Mouse (Mus musculus) megakaryocyte, embryonic 14.5 days (primary cell): ENCODE results near the gene Bricd5.

Experiments used
- FLI1 ChIP-seq: IDR thresholded peaks from 2 replicates; pipeline ENCODE4 v1.6.1; 2012; ENCODE audit warnings: low read length, inconsistent platforms, mixed read lengths
- GATA1 ChIP-seq: IDR thresholded peaks from 3 replicates; pipeline ENCODE4 v1.6.1; 2012; ENCODE audit warnings: mixed read lengths, low read length, inconsistent platforms, borderline replicate concordance

DNA sequence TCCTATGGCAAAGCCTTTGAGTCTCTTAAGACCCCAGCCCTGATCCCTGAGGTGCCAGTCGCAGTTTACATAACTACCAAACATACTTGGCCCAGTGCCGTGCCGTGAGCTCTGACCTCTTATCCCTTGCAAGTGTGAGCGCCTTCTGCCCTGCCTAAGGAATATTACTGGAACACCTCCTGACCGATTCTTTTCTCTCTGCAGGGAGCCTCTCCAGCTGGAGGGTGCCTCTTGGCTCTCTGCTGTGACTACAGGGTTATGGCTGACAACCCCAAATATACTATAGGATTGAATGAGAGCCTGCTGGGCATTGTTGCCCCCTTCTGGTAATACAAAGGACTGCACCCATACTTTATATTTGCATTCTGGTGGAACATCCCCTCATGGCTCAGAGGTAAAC lies 36.7 kb upstream of the Bricd5 start:
- TF ChIP-seq GATA1 (no peak), FLI1 (no peak)
